Mouse (Mus musculus) kidney, adult 9 months (tissue): ENCODE results near the gene Reep1.

Source experiments
- DNase-seq: peaks from one replicate; pipeline ENCODE4 v3.0.0; 2022

The Reep1 gene

GRCm38 (mm10) chr6:71788348-71788747 is 81.0 kb downstream of the Reep1 start:
- DNase-seq, result no peak

GRCm38 (mm10) chr6:71791771-71792170 is 84.4 kb downstream of the Reep1 start:
- DNase-seq, result no peak

GRCm38 (mm10) chr6:71799391-71799790 is 92.0 kb downstream of the Reep1 start:
- no peak for DNase-seq

- DNase-seq, result no peak
Observed at GRCm38 (mm10) chr6:71801011-71801713, 93.8 kb downstream of the Reep1 start.

- DNase-seq, result no peak
Observed at GRCm38 (mm10) chr6:71801714-71802094, 94.3 kb downstream of the Reep1 start.

GRCm38 (mm10) chr6:71803609-71804008 is 96.2 kb downstream of the Reep1 start:
- no peak for DNase-seq

- DNase-seq, result peak; percentile 60
Observed at GRCm38 (mm10) chr6:71804061-71804829, 96.9 kb downstream of the Reep1 start.

GRCm38 (mm10) chr6:71806713-71807112 is 99.4 kb downstream of the Reep1 start:
- no peak for DNase-seq

- DNase-seq, result no peak
Observed at GRCm38 (mm10) chr6:71809890-71810289, 102.5 kb downstream of the Reep1 start.

GRCm38 (mm10) chr6:71812820-71813219 is 105.5 kb downstream of the Reep1 start:
- peak; percentile 61 for DNase-seq

GRCm38 (mm10) chr6:71819764-71820292 is 112.5 kb downstream of the Reep1 start:
- DNase-seq, result peak; percentile 74

GRCm38 (mm10) chr6:71823085-71823484 is 115.7 kb downstream of the Reep1 start:
- DNase-seq, result peak; percentile 23

GRCm38 (mm10) chr6:71823488-71823887 is 116.1 kb downstream of the Reep1 start:
- DNase-seq, result peak; percentile 96

GRCm38 (mm10) chr6:71823961-71824360 is 116.6 kb downstream of the Reep1 start:
- no peak for DNase-seq

- DNase-seq, result no peak
Observed at GRCm38 (mm10) chr6:71826869-71827268, 119.5 kb downstream of the Reep1 start, which contains the start of gene Mrpl35. TSS of gene Mrpl35 (minus strand) at chr6:71826969.

GRCm38 (mm10) chr6:71829768-71830167 is 122.4 kb downstream of the Reep1 start:
- DNase-seq, result peak; percentile 32

- peak; percentile 98 for DNase-seq
Observed at GRCm38 (mm10) chr6:71830690-71831580, 123.6 kb downstream of the Reep1 start, which contains the start of gene Immt. TSS of gene Immt (plus strand) at chr6:71831331.

GRCm38 (mm10) chr6:71831581-71831960 is 124.2 kb downstream of the Reep1 start:
- peak; percentile 99 for DNase-seq

- no peak for DNase-seq
Observed at GRCm38 (mm10) chr6:71836811-71837210, 129.4 kb downstream of the Reep1 start.

- no peak for DNase-seq
Observed at GRCm38 (mm10) chr6:71839815-71840214, 132.5 kb downstream of the Reep1 start.

- no peak for DNase-seq
Observed at GRCm38 (mm10) chr6:71840597-71841290, 133.4 kb downstream of the Reep1 start.

- DNase-seq, result peak; percentile 22
Observed at GRCm38 (mm10) chr6:71846906-71847305, 139.5 kb downstream of the Reep1 start.
